Mouse (Mus musculus): ENCODE data around the gene Ccdc62. TPM values are rescaled to one million over a fixed set of nuclear protein-coding genes. Genes with fewer than 3 reads are reported as not detected.

Gene Ccdc62
- 4.3 TPM for polyA plus RNA-seq (2015; fragmentation: Illumina TruSeq; extraction: RNeasy Lipid Tissue Mini Kit (QIAGEN cat#74804); ENCODE audit: low read depth, low replicate concordance)

DNA sequence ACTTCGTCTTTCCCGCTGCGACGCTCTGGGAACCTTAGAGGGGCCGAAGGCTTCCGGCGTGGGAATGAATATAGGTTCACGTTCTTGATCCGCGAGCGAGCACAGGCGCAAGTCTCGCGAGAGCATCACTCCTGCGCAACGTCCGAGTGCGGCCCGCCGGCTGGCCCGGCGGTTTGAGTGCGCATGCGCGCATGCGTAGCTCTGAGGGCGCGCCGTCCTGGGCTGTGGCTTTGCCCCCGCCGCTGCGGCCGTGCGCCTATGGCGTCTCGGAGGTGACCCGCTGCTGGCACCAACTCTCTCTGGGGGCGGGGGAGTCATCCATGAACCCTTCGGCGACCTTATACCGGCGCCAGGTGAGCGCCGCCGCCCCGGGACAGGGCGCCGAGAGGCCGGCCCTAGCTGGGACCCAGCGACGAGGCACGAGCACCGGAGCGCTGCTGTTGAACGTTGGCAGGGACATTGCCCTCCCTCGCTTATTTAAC lies at the start of gene Ccdc62:
TSS of gene Ccdc62 (plus strand) at position 172 of the 482 bp plus-strand sequence.

GRCm38 (mm10) chr5:123906976-123907630 lies 23.4 kb upstream of the Ccdc62 start, which contains the start of gene Denr:
Gene Denr, plus strand, starts transcription at chr5:123907175.

DNA sequence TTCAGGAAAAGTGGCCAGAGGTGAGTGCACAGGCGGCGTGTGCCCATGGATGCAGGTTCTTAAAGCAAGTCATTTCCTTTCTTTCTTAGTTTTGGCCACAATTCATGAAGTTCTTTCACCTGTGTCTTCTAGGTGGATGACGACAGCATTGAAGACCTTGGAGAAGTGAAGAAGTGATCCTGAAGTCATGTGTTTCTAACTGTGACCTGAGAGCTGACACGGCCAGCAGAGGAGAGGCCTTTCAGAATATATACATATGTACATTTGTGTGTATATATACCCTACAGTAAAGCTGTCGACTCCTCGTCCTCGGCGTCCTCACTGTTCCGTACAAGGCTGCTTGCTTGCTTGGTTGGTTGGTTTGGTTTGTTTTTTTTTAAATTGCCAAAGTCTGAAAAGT lies 3.4 kb upstream of the Ccdc62 start, which contains the start of gene Gm43518:
TSS of gene Gm43518 (plus strand) at position 301 of the 400 bp plus-strand sequence.

GRCm38 (mm10) chr5:123973299-123974178 lies 43.1 kb downstream of the Ccdc62 start, which contains the start of gene Hip1r:
Gene Hip1r, plus strand, starts transcription at chr5:123973628.

Other genes with a start within 250 kb of the Ccdc62 start
- gene Clip1, start 246.1 kb upstream of the Ccdc62 start, polyA plus RNA-seq (2015; fragmentation: Illumina TruSeq; extraction: RNeasy Lipid Tissue Mini Kit (QIAGEN cat#74804); ENCODE audit: low read depth, low replicate concordance), result 82.0 TPM
- 35.4 TPM for gene Zcchc8, start 209.6 kb upstream of the Ccdc62 start, polyA plus RNA-seq (2015; fragmentation: Illumina TruSeq; extraction: RNeasy Lipid Tissue Mini Kit (QIAGEN cat#74804); ENCODE audit: low read depth, low replicate concordance)
- 105 TPM for gene Rsrc2, start 181.3 kb upstream of the Ccdc62 start, polyA plus RNA-seq (2015; fragmentation: Illumina TruSeq; extraction: RNeasy Lipid Tissue Mini Kit (QIAGEN cat#74804); ENCODE audit: low read depth, low replicate concordance)
- gene Kntc1, start 181.0 kb upstream of the Ccdc62 start, polyA plus RNA-seq (2015; fragmentation: Illumina TruSeq; extraction: RNeasy Lipid Tissue Mini Kit (QIAGEN cat#74804); ENCODE audit: low read depth, low replicate concordance), result 0.21 TPM
- not detected for gene Hcar2, start 65.2 kb upstream of the Ccdc62 start, polyA plus RNA-seq (2015; fragmentation: Illumina TruSeq; extraction: RNeasy Lipid Tissue Mini Kit (QIAGEN cat#74804); ENCODE audit: low read depth, low replicate concordance)
- gene Hcar1, start 50.7 kb upstream of the Ccdc62 start, polyA plus RNA-seq (2015; fragmentation: Illumina TruSeq; extraction: RNeasy Lipid Tissue Mini Kit (QIAGEN cat#74804); ENCODE audit: low read depth, low replicate concordance), result 0.86 TPM
- 91.9 TPM for gene Denr, start 23.5 kb upstream of the Ccdc62 start, polyA plus RNA-seq (2015; fragmentation: Illumina TruSeq; extraction: RNeasy Lipid Tissue Mini Kit (QIAGEN cat#74804); ENCODE audit: low read depth, low replicate concordance)
- not detected for gene Gm43518, start 3.3 kb upstream of the Ccdc62 start, polyA plus RNA-seq (2015; fragmentation: Illumina TruSeq; extraction: RNeasy Lipid Tissue Mini Kit (QIAGEN cat#74804); ENCODE audit: low read depth, low replicate concordance)
- gene Hip1r, start 42.9 kb downstream of the Ccdc62 start, polyA plus RNA-seq (2015; fragmentation: Illumina TruSeq; extraction: RNeasy Lipid Tissue Mini Kit (QIAGEN cat#74804); ENCODE audit: low read depth, low replicate concordance), result 31.9 TPM
- gene Vps37b, start 101.6 kb downstream of the Ccdc62 start, polyA plus RNA-seq (2015; fragmentation: Illumina TruSeq; extraction: RNeasy Lipid Tissue Mini Kit (QIAGEN cat#74804); ENCODE audit: low read depth, low replicate concordance), result 23.9 TPM
- gene Abcb9, start 165.1 kb downstream of the Ccdc62 start, polyA plus RNA-seq (2015; fragmentation: Illumina TruSeq; extraction: RNeasy Lipid Tissue Mini Kit (QIAGEN cat#74804); ENCODE audit: low read depth, low replicate concordance), result 33.6 TPM
- gene Ogfod2, start 181.6 kb downstream of the Ccdc62 start, polyA plus RNA-seq (2015; fragmentation: Illumina TruSeq; extraction: RNeasy Lipid Tissue Mini Kit (QIAGEN cat#74804); ENCODE audit: low read depth, low replicate concordance), result 42.4 TPM
- 59.9 TPM for gene Arl6ip4, start 185.4 kb downstream of the Ccdc62 start, polyA plus RNA-seq (2015; fragmentation: Illumina TruSeq; extraction: RNeasy Lipid Tissue Mini Kit (QIAGEN cat#74804); ENCODE audit: low read depth, low replicate concordance)

All from brain, adult 10 weeks (tissue).